Mouse (Mus musculus) brain, embryonic 14.5 days (tissue): ENCODE measurements at regions not wholly inside any gene's neighbourhood (a gene's known extent, or its start where the extent isn't known, plus 50 kb on each side); places are given as distances from the start of the nearest gene placed in this dataset.

ENCODE experiments used
- CTCF ChIP-seq: fragments of 200-500 bp; IDR thresholded peaks from 2 replicates; pipeline ENCODE4 v1.5.1; 2012; ENCODE audit warnings: inconsistent platforms, mild to moderate bottlenecking, moderate library complexity, borderline replicate concordance; ENCODE audit not compliant: insufficient read depth, insufficient read length; ENCODE audit errors: extremely low read depth
- POLR2A ChIP-seq: fragments of 200-500 bp; IDR thresholded peaks from 2 replicates; pipeline ENCODE4 v1.6.1; 2012; ENCODE audit warnings: mild to moderate bottlenecking, inconsistent platforms, borderline replicate concordance; ENCODE audit not compliant: poor library complexity, insufficient read depth, insufficient read length, severe bottlenecking; ENCODE audit errors: extremely low read depth

DNA sequence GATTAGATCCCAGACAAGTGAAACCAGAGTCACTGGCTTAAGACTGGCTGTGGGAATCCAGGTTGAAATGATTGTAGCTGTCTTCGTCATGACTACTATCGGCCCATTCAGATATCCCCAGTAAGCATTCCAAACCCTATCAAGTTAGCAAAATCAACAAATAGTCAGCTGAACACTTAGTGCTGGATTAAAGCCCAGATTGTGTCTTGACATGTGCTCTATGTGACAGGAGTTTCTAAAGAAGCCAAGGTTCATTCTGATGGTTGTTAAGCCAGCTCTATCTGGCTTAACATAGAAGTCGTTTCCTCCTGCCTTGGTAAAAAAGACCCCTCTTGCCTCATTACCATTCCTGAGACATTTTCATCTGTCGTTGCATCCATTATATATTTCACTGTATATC is 59.1 kb upstream of the Kirrel3 start:
- TF ChIP-seq POLR2A: no peak
- no peak for TF ChIP-seq CTCF
